ENCODE assay signal across 19 mouse cellular contexts in genomic region chr2:93802947-93803346, GRCm38 (mm10).
"Had no signal": no experiment of that assay in that cellular context is flagged by ENCODE, and none has a peak within 500 bp of the region (broad histone marks: within the 10 kb centered on the region; RNA-seq: fewer than 3 reads in every experiment).

No protein-coding gene starts in this region.

- H3K9me3 ChIP-seq: midbrain, embryonic 10.5 days; midbrain, embryonic 12.5 days; neural tube, embryonic 13.5 days; neural tube, embryonic 15.5 days had no signal

- H3K27ac ChIP-seq: midbrain, embryonic 10.5 days; midbrain, embryonic 12.5 days; neural tube, embryonic 13.5 days; neural tube, embryonic 15.5 days had no signal

- H3K9ac ChIP-seq: lung, embryonic 14.5 days; midbrain, embryonic 12.5 days; neural tube, embryonic 13.5 days; neural tube, embryonic 15.5 days had no signal

- H3K4me3 ChIP-seq: midbrain, embryonic 10.5 days; midbrain, embryonic 12.5 days; myocyte; neural tube, embryonic 13.5 days; neural tube, embryonic 15.5 days had no signal

- DNase-seq: lung, adult 18-20 months; lung, embryonic 14.5 days; lung, postnatal 14 days; lung, postnatal 4 days; midbrain, embryonic 14.5 days; retina, postnatal 1 day; right cerebral cortex, adult 18-20 months; right cerebral cortex, postnatal 25 days; right cerebral cortex, postnatal 4 days; spleen, adult 18-20 months; thymus, adult 2 months; thymus, postnatal 25 days; thymus, postnatal 4 days had no signal

- ATAC-seq: midbrain, embryonic 16.5 days had no signal

- H3K4me2 ChIP-seq: lung, embryonic 14.5 days; midbrain, embryonic 12.5 days; neural tube, embryonic 13.5 days; neural tube, embryonic 15.5 days had no signal

- H3K27me3 ChIP-seq: midbrain, embryonic 12.5 days; neural tube, embryonic 13.5 days; neural tube, embryonic 15.5 days had no signal

- H3K4me1 ChIP-seq: midbrain, embryonic 12.5 days; neural tube, embryonic 13.5 days; neural tube, embryonic 15.5 days had no signal
